ENCODE assay signal across 17 mouse cellular contexts in the genomic region with DNA sequence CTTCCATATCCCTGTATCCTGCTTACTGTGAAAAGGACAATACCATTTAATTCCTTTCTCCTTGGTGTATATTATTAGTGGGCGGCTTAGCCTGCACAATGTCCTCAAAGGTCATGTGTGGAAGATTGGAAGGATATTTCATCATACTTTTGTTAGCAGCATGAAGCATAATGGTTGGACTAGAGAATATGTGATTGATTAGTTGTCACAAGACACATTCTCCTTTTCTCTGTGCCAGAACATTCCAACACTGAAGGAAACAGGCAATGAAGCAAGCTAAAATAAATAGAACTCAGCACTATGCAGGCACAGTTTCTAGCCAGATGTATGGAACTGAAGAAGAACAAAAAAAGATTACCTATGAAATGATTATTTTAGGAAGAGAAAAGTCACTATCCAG.
"Had no signal": no experiment of that assay in that cellular context is flagged by ENCODE, and none has a peak within 500 bp of the region (broad histone marks: within the 10 kb centered on the region; RNA-seq: fewer than 3 reads in every experiment).

No protein-coding gene starts in this region.

- ATAC-seq: intestine, embryonic 16.5 days; liver, embryonic 12.5 days had no signal

- H3K4me1 ChIP-seq: limb, embryonic 10.5 days; limb, embryonic 13.5 days; liver, embryonic 12.5 days; liver, embryonic 15.5 days had no signal

- H3K9me3 ChIP-seq: limb, embryonic 10.5 days; limb, embryonic 13.5 days; liver, embryonic 12.5 days; liver, embryonic 15.5 days had no signal

- H3K4me2 ChIP-seq: limb, embryonic 13.5 days; liver, embryonic 12.5 days; liver, embryonic 15.5 days; midbrain, embryonic 11.5 days had no signal

- H3K9ac ChIP-seq: limb, embryonic 13.5 days; liver, embryonic 12.5 days; liver, embryonic 15.5 days had no signal

- H3K27ac ChIP-seq: layer of hippocampus, adult 2 months; limb, embryonic 10.5 days; limb, embryonic 13.5 days; liver, embryonic 12.5 days; liver, embryonic 15.5 days had no signal

- DNase-seq: kidney, adult 18-20 months; kidney, adult 9 months; kidney, postnatal 14 days; kidney, postnatal 4 days; layer of hippocampus, adult 9-11 months; liver; lung, postnatal 10 days; midbrain, embryonic 14.5 days; thymus, adult 18-20 months; thymus, postnatal 36 days had no signal

- H3K4me3 ChIP-seq: layer of hippocampus, adult 2 months; limb, embryonic 10.5 days; limb, embryonic 13.5 days; liver, embryonic 12.5 days; liver, embryonic 15.5 days had no signal

- H3K36me3 ChIP-seq: limb, embryonic 10.5 days; limb, embryonic 13.5 days; liver, embryonic 12.5 days; liver, embryonic 15.5 days had no signal

- H3K27me3 ChIP-seq: limb, embryonic 13.5 days; liver, embryonic 12.5 days; liver, embryonic 15.5 days had no signal
